In genomic region chr16:33382341-33382740, GRCm38 (mm10) we compare ENCODE assay signal across 8 mouse cellular contexts. TPM values are rescaled to one million over a fixed set of nuclear protein-coding genes. Genes with fewer than 3 reads are reported as not detected.
DNase-seq lines count a peak whose midpoint lies in the region; ATAC-seq and TF ChIP-seq lines count a peak whose summit lies in the region.

No protein-coding gene starts in this region.

- H3K4me1 ChIP-seq in heart, embryonic 14.5 days (ENCODE audit: control insufficient read depth in 2 of 2, insufficient read depth in 2 of 2, low read length in 2 of 2) = peaks cover 0 to 17% of the 10 kb centered on the region in 2 experiments; a peak in 3 of 4 replicates
- peaks cover 3% of the 10 kb centered on the region for H3K4me1 ChIP-seq in ES-Bruce4 (ENCODE audit: control insufficient read depth, insufficient read depth, low read length)
- peaks cover 16% of the 10 kb centered on the region for H3K4me1 ChIP-seq in hindbrain, embryonic 12.5 days
- peaks cover 33% of the 10 kb centered on the region for H3K4me1 ChIP-seq in midbrain, embryonic 13.5 days (replicated peaks)

- ATAC-seq in heart, embryonic 14.5 days (ENCODE audit: insufficient number of reproducible peaks, insufficient read depth, low FRiP score, low read depth) = no peak
- no peak for ATAC-seq in hindbrain, embryonic 12.5 days (ENCODE audit: low FRiP score)
- no peak for ATAC-seq in midbrain, embryonic 13.5 days
- no peak for ATAC-seq in megakaryocyte progenitor cell, adult 5-6 weeks (replicated peaks; ENCODE audit: poor library complexity)

- no peaks in the 10 kb centered on the region for H3K36me3 ChIP-seq in heart, embryonic 14.5 days (ENCODE audit: control insufficient read depth, insufficient read depth, low read length)
- no peaks in the 10 kb centered on the region; the same call in 1 of the 2 replicates for H3K36me3 ChIP-seq in ES-Bruce4 (ENCODE audit: control insufficient read depth, insufficient read depth, low read length, poor library complexity, severe bottlenecking)
- no peaks in the 10 kb centered on the region for H3K36me3 ChIP-seq in hindbrain, embryonic 12.5 days
- no peaks in the 10 kb centered on the region for H3K36me3 ChIP-seq in midbrain, embryonic 13.5 days

- no peaks in the 10 kb centered on the region for H3K27me3 ChIP-seq in heart, embryonic 14.5 days (ENCODE audit: control insufficient read depth, insufficient read depth, low read length)
- H3K27me3 ChIP-seq in ES-Bruce4 (ENCODE audit: control insufficient read depth, insufficient read depth, low read length, poor library complexity, severe bottlenecking) = no peaks in the 10 kb centered on the region
- no peaks in the 10 kb centered on the region for H3K27me3 ChIP-seq in hindbrain, embryonic 12.5 days
- H3K27me3 ChIP-seq in midbrain, embryonic 13.5 days = no peaks in the 10 kb centered on the region

- TF ChIP-seq EP300 in ES-Bruce4 (IDR thresholded peaks at IDR 0.05; ENCODE audit: insufficient read depth, low read depth, low read length) = no peak

- TF ChIP-seq CTCF in ES-Bruce4 (IDR thresholded peaks at IDR 0.05; ENCODE audit: low read depth, low read length) = no peak

- no peak for DNase-seq in heart, adult 9 months (ENCODE audit: low spot score in 2 of 2)
- DNase-seq in thymus, postnatal 0 days (ENCODE audit: low spot score) = no peak
- no peak for DNase-seq in layer of hippocampus, adult 18-20 months (ENCODE audit: low spot score in 2 of 2)

- no peak for TF ChIP-seq POLR2A in ES-Bruce4 (IDR thresholded peaks at IDR 0.05; ENCODE audit: insufficient read depth, low read length)

- peak overlapping the region; percentile 98 for H3K9ac ChIP-seq in heart, embryonic 14.5 days (ENCODE audit: low read length)
- peak overlapping the region; percentile 94 for H3K9ac ChIP-seq in ES-Bruce4 (ENCODE audit: low read depth, poor library complexity, severe bottlenecking)
- H3K9ac ChIP-seq in hindbrain, embryonic 12.5 days = peak overlapping the region; percentile 99
- H3K9ac ChIP-seq in midbrain, embryonic 13.5 days (replicated peaks) = peak overlapping the region; percentile 97

- H3K4me3 ChIP-seq in heart, embryonic 14.5 days (ENCODE audit: control insufficient read depth in 1 of 2, insufficient read depth in 1 of 2, low read depth in 1 of 2, low read length in 2 of 2) = peak overlapping the region; percentile 96 to 98; a peak in 3 of 4 replicates
- no peak overlapping the region; the same call in 1 of the 2 replicates for H3K4me3 ChIP-seq in ES-Bruce4 (ENCODE audit: low read depth, low read length)
- peak overlapping the region; percentile 91 for H3K4me3 ChIP-seq in hindbrain, embryonic 12.5 days
- H3K4me3 ChIP-seq in midbrain, embryonic 13.5 days (replicated peaks) = peak overlapping the region; percentile 91

- H3K9me3 ChIP-seq in heart, embryonic 14.5 days (ENCODE audit: control insufficient read depth, low read length) = no peaks in the 10 kb centered on the region
- no peaks in the 10 kb centered on the region for H3K9me3 ChIP-seq in ES-Bruce4 (replicated peaks; ENCODE audit: control insufficient read depth, insufficient read depth, low read length, poor library complexity, severe bottlenecking)
- H3K9me3 ChIP-seq in hindbrain, embryonic 12.5 days (replicated peaks) = no peaks in the 10 kb centered on the region
- H3K9me3 ChIP-seq in midbrain, embryonic 13.5 days = no peaks in the 10 kb centered on the region

- H3K4me2 ChIP-seq in heart, embryonic 14.5 days (ENCODE audit: low read length) = peak overlapping the region; percentile 95
- peak overlapping the region; percentile 86 for H3K4me2 ChIP-seq in hindbrain, embryonic 12.5 days (replicated peaks)
- peak overlapping the region; percentile 85 for H3K4me2 ChIP-seq in midbrain, embryonic 13.5 days (replicated peaks)

- peak overlapping the region; percentile 16 to 82; a peak in 2 of 4 replicates for H3K27ac ChIP-seq in heart, embryonic 14.5 days (replicated peaks in 1 of 2; ENCODE audit: control insufficient read depth in 1 of 2, insufficient read depth in 1 of 2, low read depth in 2 of 2, low read length in 2 of 2)
- no peak overlapping the region for H3K27ac ChIP-seq in ES-Bruce4 (ENCODE audit: insufficient read depth, low read length)
- no peak overlapping the region for H3K27ac ChIP-seq in hindbrain, embryonic 12.5 days
- peak overlapping the region; percentile 94; the same call in 1 of the 2 replicates for H3K27ac ChIP-seq in midbrain, embryonic 13.5 days

- WGBS in heart, embryonic 14.5 days = 25% methylated on average over 4 of the region's 4 CpGs
- WGBS in hindbrain, embryonic 12.5 days = 38% methylated on average over 4 of the region's 4 CpGs
- 39% methylated on average over 4 of the region's 4 CpGs for WGBS in midbrain, embryonic 13.5 days

RNA-seq across cellular contexts. Expression of gene Zfp148, which starts 1.7 kb away (rescaled TPM):
- 35.5 and 37.3 TPM in 2 replicates for polyA plus RNA-seq in heart, embryonic 14.5 days (2014; fragmentation: Nextera tagmentation; extraction: Ambion mirVana)
- 46.8 and 48.1 TPM in 2 replicates for polyA plus RNA-seq in ES-Bruce4 (2011; ENCODE audit: insufficient read depth, insufficient read length, low read depth, missing spikeins)
- 59.0 and 62.5 TPM in 2 replicates for polyA plus RNA-seq in hindbrain, embryonic 12.5 days (2016; fragmentation: Nextera tagmentation; extraction: Ambion mirVana)
- 55.4 and 55.8 TPM in 2 replicates for polyA plus RNA-seq in midbrain, embryonic 13.5 days (2015; fragmentation: Nextera tagmentation; extraction: Ambion mirVana)
- 67.0 and 73.5 TPM in 2 replicates for total RNA-seq in megakaryocyte progenitor cell, adult 5-6 weeks (2015)
- total RNA-seq in megakaryocyte progenitor cell, adult 5-6 weeks (2017) = 29.4 and 30.3 TPM in 2 replicates
- 55.0 and 59.5 TPM in 2 replicates for polyA plus RNA-seq in thymus, postnatal 0 days (2015; fragmentation: Nextera tagmentation; extraction: Ambion mirVana)
- total RNA-seq in layer of hippocampus, adult 18-20 months (2021) = 100 to 1,000 TPM; 166 to 179 TPM

Comparison
In these comparisons a context has a peak if more than half of its experiments do, and no peak if none do; other contexts are left out.
1. H3K27ac ChIP-seq: peak in heart, embryonic 14.5 days (2 of 2) and midbrain, embryonic 13.5 days (single experiment); none in ES-Bruce4 (single experiment) and hindbrain, embryonic 12.5 days (single experiment).
2. Peak in every context shown above with its lines, with median percentiles within 50 percentile points of each other: H3K4me2 ChIP-seq and H3K9ac ChIP-seq.